Mouse (Mus musculus): ENCODE data around the gene Cd79b. TPM values are rescaled to one million over a fixed set of nuclear protein-coding genes. Genes with fewer than 3 reads are reported as not detected.

Cd79b gene
- total RNA-seq, 2 experiments from 2014 or later = not detected

DNA sequence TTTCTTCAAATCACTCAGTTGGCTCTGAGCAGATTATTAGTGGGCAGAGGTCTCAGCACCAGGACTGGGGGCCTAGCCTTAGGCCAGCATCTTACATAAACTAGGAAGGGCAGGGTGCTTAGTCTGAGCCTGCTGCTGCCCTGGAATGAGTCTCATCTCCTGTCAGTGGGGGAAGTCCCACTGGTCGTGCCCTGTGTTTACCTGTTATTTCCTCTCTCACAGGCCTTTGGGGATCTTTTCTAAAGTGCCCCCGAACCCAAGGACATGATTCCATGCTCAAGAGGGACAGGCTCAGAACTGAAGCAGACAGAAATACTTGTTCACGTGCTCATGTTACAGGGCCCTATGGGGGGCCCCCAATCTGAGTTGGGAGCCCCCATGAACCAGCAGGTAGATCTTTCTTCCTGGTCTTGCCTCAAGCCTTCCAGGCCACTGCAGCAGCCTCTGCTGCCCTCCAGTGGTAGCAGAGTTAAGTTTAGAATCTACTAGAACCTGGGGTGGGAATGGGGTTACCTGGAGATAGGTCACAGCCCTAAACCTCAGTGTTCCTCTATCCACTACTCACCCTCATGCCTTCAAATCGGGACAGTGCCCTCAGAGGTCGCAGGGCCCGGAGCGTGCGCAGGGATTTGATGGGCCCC is 11.1 kb upstream of the Cd79b start:
- peak; percentile 67 to 78 for DNase-seq (ENCODE audit: low spot score in 2 of 2)
- intact Hi-C loops (cut with DNase I) = loop anchor here (2.0 to 5.0 kb wide), 2 partner anchors 42 to 69 kb away; partner anchors contain the start of genes Ftsj3, Prr29 and Psmc5

DNA sequence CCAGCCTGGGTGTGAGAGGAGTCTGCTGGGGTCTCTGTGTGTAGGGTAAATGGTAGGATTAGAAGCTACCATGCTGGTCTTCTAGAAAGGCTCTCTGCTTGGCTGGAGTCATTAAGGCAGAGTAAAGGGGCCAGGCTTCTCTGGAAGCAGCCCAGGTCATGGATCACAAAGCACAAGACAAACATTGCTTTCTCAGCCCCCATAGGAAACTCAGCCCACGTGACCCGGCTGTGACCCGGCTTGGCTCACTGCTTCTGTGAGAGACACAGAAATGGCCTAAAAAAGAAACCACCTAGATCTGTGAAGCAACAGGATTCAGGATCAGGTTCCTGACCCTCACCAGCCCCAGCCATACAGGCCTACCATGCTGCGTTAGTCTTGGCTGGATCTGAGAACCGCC is 10.3 kb upstream of the Cd79b start:
- intact Hi-C loops (cut with DNase I) = loop anchor here (2.0 to 5.0 kb wide), 2 partner anchors 42 to 68 kb away; partner anchors contain the start of genes Ftsj3, Prr29 and Psmc5
- no peak for DNase-seq (ENCODE audit: low spot score in 2 of 2)

DNA sequence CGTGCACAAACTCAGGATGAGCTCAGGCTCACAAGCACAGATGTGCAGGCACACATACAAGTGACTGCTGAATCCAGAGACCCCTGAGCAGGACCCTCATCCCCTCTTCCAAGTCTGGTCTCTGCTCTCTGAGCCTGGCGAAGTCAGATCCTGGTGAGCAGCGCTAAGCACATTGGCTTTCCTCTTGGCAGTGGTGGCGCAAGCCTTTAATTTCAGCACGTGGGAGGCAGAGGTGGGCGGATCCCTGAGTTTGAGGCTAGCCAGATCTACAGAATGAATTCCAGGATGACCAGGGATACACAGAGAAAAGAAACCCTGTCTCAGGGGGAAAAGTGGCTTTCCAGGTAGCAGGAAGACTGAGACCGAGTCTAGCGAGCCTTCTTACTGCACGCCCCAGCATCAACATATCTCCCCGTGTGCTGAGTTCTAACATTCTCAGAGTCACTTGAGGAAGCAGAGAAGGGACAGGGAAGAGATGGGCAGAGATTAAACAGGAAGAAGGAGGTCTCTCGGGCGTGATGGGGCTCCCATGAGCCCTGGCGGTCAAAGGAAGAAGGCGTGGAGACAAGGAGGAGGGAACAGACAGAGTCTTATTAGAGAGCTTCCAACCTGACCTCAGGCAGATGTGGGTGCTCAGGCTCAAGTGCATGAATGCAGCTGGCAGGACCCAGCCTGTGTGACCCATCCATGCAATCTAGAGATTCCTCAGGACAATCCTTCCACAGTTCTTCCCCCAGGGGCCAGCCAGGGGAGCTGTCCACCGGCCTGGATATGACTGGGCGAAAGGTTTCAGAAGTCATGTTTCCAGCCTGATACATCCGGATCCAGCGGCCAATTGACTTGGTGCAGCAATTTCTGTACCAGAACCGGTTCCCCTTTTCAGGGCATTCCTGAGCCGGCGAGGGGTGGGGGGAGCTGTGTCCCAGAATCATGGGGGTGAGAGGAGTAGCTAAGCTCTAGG is 4.1 kb upstream of the Cd79b start:
- peak in 1 of 2 experiments; percentile 33 for DNase-seq (ENCODE audit: low spot score in 2 of 2)

DNA sequence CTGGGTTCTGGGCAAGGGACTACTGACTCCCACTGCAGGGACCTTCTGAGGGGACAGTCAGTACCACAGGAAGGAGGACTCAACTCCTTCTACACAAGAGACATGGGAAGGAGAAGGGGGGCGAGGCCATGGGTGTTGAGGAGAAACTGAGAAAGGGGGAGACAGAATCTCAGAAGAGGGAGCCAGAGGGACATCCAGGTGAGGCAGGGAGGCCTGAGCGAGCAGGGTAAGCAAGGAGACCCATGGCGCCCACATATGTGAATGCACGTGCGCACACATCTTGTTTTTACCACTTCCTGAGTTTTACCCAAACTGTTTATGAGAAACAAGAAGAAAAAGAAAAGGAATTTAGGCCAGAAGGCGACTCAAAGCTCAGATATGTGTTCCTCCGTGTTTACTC is 3.2 kb upstream of the Cd79b start:
- intact Hi-C loops (cut with DNase I) = no loop called here
- no peak for DNase-seq (ENCODE audit: low spot score in 2 of 2)

More for the DNA sequence above, 4.1 kb upstream of the Cd79b start:
- intact Hi-C loops (cut with DNase I) = no loop called here

- intact Hi-C loops (cut with DNase I) = no loop called here
- no peak for DNase-seq (ENCODE audit: low spot score in 2 of 2)
Measured at GRCm38 (mm10) chr11:106316416-106316815, 1.9 kb upstream of the Cd79b start.

DNA sequence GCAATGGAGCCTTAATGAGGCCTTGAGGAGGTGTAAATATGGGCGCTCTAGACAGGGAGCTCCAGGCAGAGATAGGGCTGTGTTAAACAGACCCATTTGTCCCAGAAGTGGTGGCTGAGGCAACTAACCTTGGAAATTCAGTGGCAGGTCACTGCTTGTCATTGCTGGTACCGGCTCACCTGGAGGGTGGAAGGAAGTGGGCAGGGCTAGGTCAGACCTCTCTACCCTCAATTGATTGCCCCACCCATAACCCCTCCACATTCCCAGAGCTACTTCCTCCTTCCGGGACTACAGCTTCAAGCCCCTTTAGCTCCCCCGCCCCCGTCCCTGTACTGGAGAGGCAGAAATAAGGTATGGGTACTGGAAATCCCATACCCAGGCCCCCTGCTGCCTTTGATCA is 1.0 kb downstream of the Cd79b start:
- no peak for DNase-seq (ENCODE audit: low spot score in 2 of 2)
- intact Hi-C loops (cut with DNase I) = no loop called here

GRCm38 (mm10) chr11:106310123-106310522 is 4.4 kb downstream of the Cd79b start:
- intact Hi-C loops (cut with DNase I) = no loop called here
- DNase-seq (ENCODE audit: low spot score in 2 of 2) = no peak

GRCm38 (mm10) chr11:106308162-106308561 is 6.4 kb downstream of the Cd79b start:
- intact Hi-C loops (cut with DNase I) = no loop called here
- DNase-seq (ENCODE audit: low spot score in 2 of 2) = no peak

DNA sequence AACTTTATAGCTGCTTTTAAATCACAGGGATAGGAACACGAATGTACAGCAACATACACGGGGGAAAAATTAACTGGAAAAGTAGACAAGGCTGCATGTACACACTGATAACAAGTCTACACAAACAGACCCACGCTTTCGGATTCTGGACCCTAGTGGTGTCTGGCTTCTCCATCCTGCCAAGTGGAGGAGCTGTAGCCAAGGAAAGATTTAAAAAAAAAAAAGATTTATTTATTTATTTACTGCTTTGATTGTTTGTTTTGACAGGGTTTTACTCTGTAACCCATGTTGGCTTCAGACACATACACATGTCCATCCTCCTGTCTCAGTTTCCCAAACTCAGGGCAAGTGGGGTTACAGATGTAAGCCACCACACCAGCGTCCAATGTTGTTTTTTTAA is 7.1 kb downstream of the Cd79b start:
- no peak for DNase-seq (ENCODE audit: low spot score in 2 of 2)
- intact Hi-C loops (cut with DNase I) = no loop called here

DNA sequence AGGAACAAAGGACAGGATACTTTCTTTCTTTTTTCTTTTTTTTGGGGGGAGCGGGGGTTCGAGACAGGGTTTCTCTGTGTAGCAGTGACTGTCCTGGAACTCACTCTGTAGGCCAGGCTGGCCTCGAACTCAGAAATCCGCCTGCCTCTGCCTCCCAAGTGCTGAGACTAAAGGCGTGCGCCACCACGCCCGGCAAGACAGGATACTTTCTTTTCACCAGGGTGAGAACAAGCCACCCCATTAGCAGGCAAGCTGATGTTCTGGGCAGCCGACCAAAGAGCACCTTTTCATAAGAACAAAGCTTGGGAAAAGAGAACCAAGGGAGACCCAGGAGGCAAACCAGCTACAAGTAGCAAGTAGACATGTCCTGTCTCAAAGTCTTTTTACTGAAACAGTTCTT is 7.8 kb downstream of the Cd79b start:
- intact Hi-C loops (cut with DNase I) = no loop called here

DNA sequence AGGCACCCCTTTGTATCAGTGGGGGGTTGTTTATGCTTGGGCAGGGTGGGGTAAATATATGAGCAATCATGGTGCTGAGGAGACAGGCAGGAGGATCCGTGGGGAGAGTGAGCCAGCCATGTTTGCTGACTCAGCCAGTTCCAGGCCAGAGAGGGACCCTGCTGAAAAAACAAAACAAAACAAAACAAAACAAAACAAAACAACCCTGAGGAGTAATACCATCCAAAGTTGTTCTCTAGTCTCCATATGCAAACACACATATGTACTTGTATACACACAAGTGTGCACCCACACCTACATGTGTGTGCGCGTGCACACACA is 8.5 kb downstream of the Cd79b start:
- intact Hi-C loops (cut with DNase I) = no loop called here

More for the DNA sequence above, 7.8 kb downstream of the Cd79b start:
- DNase-seq (ENCODE audit: low spot score in 2 of 2) = no peak

DNA sequence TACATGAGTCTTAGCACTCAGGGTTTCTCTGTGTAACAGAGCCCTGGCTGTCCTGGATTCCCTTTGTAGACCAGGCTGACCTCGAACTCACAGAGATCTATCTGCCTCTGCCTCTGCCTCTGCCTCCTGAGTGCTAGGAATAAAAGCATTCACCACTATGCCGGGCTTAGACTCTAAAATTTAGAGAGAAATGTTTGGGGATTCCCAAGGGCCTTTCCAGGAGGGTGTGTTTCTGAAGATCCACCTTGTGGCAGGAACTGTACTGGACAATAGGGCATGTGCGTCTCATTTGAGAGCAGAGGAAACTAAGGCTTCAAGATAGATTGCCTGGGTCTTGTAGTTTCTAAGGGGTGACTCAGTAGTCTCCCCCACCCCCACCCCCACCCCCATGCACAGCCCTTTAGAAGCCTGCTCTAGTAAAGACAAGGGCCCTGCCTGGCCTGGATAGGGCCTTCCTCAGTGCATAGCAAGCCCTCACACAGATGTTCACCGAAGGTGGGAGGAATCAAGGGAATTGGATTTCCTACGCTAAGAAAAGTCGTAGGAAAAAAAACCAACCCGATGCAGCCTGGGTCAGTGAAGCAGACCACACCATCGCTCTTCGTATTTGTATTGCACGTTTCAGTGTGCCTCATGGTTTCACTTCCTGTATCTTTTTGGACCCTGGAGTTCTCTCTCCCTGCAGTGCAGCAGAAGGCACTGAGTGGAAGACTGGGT is 9.1 kb downstream of the Cd79b start:
- intact Hi-C loops (cut with DNase I) = no loop called here
- DNase-seq (ENCODE audit: low spot score in 2 of 2) = no peak

More for the DNA sequence above, 8.5 kb downstream of the Cd79b start:
- DNase-seq (ENCODE audit: low spot score in 2 of 2) = no peak

GRCm38 (mm10) chr11:106302634-106303033 is 11.9 kb downstream of the Cd79b start:
- peak; percentile 31 to 47 for DNase-seq (ENCODE audit: low spot score in 2 of 2)
- intact Hi-C loops (cut with DNase I) = no loop called here

GRCm38 (mm10) chr11:106301765-106302164 is 12.8 kb downstream of the Cd79b start, which contains the start of gene Gh:
Gene Gh (minus strand): TSS chr11:106301865.
- intact Hi-C loops (cut with DNase I) = no loop called here
- no peak for DNase-seq (ENCODE audit: low spot score in 2 of 2)

DNA sequence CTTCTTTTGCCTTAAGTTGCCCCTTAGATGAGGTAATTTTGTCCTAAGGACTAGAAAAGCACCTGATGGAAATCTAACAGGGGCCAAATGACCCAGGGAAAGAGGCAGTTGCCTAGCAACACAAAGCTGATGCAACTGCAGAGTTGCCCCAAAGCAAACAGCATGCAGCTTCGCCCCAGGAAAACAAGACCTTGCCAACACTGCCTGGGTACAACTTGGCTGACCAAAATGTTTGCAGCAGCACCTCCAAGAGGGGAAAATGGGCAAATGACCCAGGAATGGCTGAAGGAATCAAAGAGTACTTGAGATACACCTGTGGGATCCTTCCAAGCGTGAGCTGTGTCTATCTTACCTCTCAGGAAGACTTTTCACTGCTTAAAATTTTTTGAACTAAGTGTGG is 22.7 kb downstream of the Cd79b start:
- DNase-seq (ENCODE audit: low spot score in 2 of 2) = peak in 1 of 2 experiments; percentile 26
- intact Hi-C loops (cut with DNase I) = no loop called here

DNA sequence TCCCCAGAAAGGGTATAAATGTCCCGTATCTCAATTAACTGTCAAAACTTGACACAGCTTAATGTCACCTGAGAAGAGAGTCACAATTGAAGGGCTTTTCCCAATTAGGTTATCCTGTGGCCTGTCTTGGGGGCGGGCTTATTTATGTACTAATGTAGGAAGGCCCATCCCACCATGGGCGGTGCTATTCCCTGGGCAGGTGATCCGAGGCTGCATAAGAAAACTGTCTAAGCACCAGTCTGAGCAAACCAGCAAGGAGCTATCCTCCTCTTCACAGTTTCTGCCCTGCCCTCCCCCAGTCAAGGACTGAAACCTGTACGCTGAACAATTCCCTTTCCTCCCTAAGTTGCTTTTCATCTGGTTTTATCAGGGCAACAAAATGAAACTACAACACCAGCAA is 24.2 kb downstream of the Cd79b start:
- DNase-seq (ENCODE audit: low spot score in 2 of 2) = no peak
- intact Hi-C loops (cut with DNase I) = no loop called here

GRCm38 (mm10) chr11:106289369-106289768 is 25.2 kb downstream of the Cd79b start:
- no peak for DNase-seq (ENCODE audit: low spot score in 2 of 2)
- intact Hi-C loops (cut with DNase I) = no loop called here

- intact Hi-C loops (cut with DNase I) = no loop called here
- no peak for DNase-seq (ENCODE audit: low spot score in 2 of 2)
Measured at GRCm38 (mm10) chr11:106286987-106287386, 27.6 kb downstream of the Cd79b start.

DNA sequence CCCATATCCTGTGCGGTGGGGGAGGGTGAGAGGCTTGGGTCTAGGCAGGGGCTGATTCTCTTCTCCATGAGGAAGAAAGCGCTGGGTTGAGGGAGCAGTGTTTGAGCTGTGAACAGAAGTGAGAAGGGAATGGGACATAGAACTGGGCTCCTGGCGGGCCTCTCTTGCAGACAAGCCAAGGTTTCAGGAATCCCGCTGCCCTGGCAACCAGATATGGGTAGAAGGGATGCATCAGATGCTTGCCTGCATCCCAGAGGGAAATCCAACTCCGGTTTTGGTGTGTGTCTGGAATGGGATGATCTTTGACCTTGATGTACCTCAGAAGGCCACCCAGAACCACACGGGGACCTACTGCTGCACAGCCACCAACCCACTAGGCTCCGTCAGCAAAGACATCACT is 28.4 kb downstream of the Cd79b start:
- no peak for DNase-seq (ENCODE audit: low spot score in 2 of 2)
- intact Hi-C loops (cut with DNase I) = no loop called here

- intact Hi-C loops (cut with DNase I) = no loop called here
- DNase-seq (ENCODE audit: low spot score in 2 of 2) = no peak
Measured at GRCm38 (mm10) chr11:106284126-106284525, 30.4 kb downstream of the Cd79b start.
